Mouse (Mus musculus): ENCODE results near the gene 4930412O13Rik.

The 4930412O13Rik gene

DNA sequence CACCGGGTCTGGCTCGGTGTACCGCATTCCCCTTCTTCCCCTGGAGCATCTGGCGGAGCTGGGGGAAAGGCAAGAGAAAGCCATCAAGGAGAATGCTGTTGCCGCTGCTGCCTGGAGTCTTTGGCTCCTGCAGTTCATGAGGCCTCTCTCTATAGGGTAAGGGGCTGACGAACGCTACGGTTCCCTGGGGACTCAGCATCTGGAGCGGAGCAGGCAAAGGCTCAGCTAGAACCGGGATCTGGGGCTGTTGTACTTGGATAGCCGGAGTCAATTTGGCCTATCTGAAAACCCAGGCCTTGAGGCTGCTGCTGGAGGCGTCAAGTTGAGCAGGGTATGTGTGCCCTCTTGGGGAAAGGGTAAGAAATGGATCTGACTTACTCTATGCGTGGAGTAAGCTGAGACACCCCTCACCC is 565 bp downstream of the 4930412O13Rik start:
- no peak for DNase-seq

DNA sequence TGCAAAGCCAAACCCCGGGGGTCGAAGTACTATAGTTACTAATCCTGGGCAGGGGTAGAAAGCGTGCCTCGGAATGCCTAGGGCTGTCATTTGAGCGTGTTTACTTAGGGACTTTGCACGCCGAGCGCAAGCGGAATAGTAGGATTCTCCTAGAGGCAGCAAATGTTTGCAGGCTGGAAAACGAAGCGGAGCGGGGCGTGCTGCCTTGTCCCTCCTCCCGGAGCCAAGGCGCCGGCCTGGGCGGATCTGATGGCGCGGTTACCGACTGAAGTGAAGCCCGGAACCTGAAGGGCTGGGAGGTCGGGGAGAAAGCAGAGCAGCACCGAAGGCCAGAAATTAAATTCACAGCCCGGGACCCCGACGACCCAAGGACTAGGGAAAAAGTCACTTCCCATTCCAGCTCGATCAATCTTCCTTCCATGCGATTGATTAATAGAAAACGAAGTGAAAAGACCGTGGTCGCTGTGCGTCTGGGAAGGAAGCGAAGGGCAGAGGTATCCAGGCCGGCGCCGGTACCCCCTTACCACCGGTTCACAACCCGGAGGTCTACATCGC is 1.4 kb downstream of the 4930412O13Rik start:
- DNase-seq, result no peak

DNA sequence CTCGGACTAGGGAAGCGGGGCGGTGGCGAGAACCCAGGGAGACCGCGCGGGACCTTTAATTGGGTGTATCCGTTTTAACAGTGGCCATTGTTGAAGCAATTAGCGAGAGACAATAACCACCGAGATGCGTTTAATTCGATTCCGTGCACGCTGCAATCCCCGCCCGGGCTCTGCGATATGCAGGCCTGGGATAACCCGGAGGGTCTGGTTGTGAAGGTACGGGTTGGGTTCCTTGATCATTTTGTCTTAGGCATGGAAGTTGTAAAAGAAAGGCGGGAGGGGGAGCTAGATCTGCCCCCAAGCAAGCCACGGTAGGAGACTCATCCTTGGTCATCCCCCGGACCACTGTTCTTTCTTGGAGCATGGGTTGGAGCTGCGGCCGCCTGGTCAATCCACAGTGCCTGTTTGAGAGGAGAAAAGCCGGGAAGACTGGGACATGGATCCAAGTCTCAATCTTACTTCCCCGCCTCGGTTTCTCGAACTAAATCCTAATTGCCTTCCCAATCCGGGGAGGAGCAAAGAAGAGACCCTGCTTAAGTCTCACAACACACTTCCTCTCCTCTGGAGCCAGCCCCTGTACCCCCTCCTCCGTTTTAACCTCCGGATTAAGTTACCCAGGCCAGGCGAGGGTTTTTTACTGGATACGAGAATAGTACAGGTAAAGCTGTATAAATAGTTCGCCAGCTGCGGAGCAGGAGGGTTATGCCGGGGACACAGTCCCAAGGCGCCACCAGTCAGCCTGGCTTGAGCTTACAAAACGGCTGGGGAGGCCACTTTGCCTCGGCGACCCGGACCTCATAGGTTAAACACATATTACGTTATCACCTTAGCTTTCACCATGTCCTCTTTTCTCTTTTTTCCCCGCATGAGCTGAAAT is 2.1 kb downstream of the 4930412O13Rik start:
- DNase-seq, result no peak

DNA sequence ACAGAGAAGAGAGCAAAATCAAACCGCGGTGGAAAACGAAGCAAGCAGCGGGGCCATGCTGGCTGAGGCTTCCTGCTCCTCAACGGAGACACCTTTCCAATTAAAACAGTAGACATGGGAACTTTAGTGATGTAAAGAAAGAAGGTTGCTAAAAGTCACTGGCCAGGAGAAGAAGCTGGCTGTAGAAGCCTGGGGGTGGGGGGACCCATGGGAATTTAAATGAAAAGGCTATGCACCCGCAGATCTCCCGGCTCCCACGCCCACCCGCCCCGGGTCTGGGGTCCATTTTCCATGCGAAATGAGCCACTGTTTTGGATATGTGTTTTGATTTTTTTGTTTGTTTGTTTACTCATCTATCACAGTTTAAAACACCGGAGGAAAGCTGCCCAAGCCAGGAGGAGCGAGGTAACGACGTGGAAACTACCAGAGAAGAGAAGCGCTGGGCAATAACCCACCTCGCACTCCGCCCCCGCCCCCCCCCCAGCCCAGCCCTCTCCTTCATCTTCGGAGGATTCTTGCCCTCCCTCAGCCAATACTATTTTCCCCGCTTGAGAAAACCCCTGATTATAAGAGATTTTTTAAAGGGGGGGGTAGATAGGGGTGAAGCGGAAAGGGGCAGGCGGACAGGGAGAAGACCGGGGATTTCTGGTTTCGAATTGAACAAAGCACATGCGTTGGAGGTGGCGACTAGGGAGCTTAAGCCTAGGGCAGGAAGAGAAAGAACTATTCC is 2.9 kb downstream of the 4930412O13Rik start:
- no peak for DNase-seq

DNA sequence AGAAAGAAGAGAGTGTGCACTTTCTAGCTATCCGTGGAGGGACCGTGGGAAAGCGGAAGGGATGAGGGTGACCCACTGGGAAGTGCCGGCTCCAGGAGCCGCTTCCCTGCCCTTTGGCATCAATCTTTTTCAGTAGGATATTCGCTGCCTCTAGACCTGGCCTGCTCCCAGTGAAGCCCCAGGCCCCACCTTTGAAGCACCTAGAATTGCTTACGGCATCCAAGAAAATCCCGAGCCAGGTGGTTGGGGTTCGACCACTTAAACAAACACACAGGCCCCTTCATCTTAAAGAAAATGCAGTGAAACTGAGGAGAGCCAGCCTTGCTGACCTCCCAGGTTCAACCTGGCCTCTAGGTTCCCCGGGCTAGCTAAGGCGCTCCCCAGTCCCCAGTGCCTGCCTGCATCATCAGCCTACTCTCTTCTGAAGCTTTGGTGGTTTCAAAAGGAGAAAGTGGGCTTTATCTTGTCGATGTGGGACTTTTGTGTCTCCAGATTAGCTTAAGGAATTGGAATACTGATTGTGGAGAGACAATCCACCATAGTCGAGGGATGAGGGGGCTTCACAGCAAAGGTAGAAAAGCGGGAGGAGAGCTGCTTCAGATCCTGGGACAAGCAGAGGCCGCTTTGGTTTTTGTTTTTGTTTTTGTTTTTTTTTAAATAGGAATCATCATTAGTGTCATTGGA is 3.6 kb downstream of the 4930412O13Rik start:
- DNase-seq, result no peak

DNA sequence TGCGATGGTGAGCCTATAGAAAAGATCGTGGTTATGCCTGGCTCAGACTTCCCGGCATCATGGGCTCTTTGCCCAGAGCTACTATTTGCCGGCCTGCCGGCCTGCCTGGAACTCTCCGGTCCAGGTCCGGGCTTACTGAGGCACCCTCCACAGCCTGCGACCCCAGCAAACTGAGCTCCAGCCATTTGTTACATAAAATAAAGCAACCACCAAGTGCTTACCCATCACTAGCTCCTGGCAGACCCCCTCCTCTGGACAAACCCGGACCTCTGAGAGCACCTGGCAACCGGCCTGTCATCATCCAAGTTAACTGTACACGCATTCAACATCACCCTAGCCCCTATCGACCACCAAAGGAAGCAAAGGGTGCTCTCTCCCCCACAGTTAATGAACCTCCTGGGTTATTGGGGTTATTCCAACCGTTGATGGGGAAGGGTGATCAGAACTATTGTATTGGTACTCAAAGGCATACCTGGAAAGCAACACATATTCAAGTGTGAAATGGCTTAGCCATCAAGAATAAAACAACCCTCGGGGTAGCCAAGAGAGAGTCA is 4.2 kb downstream of the 4930412O13Rik start:
- DNase-seq, result no peak

DNA sequence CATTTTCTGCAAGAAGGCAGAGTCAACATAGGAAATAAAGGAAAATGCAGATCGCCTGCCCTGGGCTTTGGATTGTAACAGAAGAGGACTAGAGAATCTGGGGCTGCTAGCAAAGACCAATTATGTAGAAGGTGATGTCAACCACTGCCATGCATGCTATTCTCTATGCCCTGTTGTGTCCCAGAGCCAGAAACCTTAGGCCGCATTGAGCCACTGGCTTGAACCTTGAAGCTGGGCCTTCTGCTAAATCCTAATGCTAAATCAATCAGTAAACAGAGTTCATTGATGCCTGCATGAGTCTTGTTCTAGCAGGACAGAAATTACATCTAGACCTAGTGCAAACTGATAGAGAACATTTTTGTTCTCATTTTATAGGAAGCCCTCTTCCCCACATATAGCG is 5.0 kb downstream of the 4930412O13Rik start:
- DNase-seq, result no peak

DNA sequence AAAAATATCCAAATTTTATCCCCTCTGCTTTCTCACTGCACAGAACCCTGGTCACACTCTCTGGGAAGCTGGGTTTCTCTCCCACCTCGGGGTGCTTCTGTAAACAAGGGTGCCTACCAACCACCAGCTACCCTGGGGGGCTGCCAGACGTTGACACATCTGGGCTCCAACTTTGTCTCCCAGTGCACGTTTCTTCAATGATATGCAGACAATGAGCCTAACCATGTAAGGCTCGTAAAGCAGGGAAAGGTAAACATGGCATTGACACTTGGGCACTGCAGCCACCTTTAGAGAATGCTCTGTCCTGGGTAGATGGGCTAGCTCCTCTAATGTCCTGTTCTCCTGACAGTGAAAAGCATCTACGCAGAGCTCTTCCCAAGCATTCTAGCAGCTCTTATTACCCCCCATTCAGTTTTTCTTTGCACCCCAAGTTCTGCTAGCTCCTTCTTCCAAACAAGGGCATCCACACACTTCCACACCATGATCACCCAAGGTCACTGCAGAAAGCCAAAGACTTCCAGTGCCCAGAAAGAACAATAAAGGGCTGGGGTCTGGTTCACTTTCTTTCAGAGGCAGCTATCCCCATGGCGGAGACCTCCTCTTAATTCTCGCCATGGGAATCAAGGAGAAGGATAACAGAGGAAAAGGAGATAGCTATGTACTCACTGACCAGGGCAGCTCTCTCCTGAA is 6.0 kb downstream of the 4930412O13Rik start:
- no peak for DNase-seq

GRCm38 (mm10) chr2:9887636-9888035 is 6.6 kb downstream of the 4930412O13Rik start:
- no peak for DNase-seq

DNA sequence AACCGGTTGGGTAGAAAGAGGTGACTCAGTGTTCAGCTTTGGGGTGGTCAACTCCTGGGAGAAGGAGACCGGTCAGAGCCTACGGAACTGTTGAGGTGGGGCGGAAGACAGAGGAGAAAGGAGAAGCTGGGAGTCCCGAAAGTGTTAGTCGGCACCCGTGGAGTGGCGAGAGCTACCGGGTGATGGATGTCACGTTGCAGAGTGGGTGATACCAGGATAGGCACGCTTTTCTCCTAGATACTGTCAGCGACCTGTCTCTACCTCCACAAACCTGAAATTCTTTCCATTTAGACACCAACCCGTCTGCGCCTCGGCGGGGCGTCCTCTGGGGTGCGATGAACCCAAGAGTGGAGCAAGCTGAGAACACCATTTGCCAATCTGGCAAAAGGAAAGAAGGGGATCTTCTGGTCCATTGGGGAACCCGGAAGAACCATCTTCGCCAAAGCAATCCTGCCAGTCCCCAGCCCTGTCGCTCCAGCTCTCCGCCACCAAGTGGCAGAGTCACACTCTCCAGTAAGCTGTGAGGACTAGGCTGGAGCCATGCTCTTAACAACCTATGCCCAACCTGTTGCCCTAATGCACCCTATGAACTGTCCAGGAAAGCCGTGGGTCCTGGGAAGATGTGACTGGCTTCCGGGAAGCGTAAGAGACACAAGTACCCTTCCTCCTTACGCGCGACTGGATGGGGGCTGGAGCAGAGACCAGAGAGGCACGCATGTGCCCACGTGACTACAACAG is 8.0 kb downstream of the 4930412O13Rik start, which contains the start of gene 9230102O04Rik:
9230102O04Rik (minus strand) TSS at position 628 of the 738 bp plus-strand sequence.
- DNase-seq, result no peak

GRCm38 (mm10) chr2:9889651-9890183 is 8.7 kb downstream of the 4930412O13Rik start, which contains the start of gene Gata3:
Gata3 (minus strand) TSS chr2:9890034.
- DNase-seq, result no peak

- DNase-seq, result no peak
Observed at GRCm38 (mm10) chr2:9890251-9890650, 9.2 kb downstream of the 4930412O13Rik start.

DNA sequence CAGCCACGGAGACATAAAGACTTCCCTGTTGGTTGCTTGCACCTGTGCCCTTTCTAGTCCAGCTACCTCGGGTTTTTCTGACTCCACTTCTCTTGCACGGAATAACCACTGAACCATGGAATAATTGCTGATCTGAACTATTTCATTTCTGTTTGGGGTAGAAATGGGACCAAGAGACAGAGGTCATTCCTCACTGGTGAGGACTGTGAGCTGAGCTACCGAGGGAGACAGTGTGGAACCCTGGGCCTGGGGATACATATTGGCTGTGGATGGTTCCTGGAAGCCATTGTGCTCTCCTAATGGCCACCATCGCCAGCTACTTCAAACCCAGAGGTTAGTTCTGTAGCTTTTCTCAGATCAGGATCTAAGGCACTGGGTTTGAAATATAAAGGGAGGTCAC is 9.9 kb downstream of the 4930412O13Rik start:
- no peak for DNase-seq

- no peak for DNase-seq
Observed at GRCm38 (mm10) chr2:9892541-9892940, 11.5 kb downstream of the 4930412O13Rik start.

DNA sequence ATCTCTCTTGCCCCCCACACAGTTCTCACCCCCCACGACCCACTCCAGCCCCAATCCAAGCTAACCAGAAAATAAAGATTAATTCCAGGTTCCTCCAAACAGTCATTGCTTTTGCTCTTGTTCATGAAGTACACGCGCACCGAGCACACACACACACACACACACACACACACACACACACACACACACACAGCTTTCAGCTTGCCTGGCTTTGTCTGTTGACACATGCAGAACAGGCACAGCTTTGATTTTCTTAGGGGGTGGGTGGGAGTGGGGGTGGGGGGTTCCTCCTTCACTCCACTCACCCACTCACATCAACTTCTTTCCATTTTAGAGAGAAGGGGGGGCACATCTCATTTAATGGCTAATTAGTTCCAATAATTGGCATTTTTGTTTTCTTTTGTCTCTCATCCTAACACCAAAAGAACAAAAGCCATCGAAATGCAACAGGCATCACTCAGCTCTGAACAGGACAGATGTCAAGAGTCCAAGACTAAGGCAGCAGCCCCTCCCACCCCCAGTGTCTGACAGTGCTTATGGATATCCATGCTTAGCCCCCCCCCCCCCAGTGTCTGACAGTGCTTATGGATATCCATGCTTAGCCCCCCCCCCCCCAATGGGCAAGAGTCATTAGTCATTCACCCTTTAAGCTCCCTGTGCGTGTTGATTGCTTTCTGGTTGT is 12.4 kb downstream of the 4930412O13Rik start:
- no peak for DNase-seq

DNA sequence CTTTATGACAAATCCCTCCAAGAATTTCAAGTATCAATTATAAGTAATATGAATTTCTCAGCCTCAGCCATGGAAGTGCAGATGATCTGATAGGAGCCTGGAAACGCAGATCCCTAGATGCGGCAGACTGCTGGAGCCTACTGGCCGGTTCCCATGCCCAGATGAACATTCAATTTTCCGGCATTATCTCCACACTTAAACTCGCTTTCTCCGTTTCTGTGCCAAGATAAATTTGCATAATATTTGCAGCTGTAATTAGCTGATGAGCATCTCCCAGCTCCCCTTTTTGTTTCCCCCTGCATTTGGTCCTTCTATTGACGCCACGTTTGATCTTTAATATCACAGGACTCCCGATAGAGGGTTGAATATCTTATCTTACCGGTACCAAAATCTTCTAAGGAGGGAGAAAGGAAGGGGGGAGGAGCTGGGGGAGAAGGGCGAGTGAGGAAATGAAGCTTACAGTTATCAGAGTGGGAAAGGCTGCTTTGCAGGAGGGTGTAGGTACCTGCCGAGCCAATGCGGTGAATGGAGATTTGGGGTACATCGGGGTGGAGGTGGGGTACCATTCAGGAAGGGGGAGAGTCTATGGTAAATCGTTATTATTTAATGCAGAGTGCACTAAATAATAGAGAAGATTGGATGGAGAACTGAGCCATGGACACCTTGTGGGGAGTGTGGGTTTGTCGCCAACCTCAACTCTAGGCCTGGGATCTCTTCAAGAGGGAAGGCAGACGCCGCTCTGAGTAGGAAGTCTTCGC is 14.0 kb downstream of the 4930412O13Rik start:
- no peak for DNase-seq

- DNase-seq, result no peak
Observed at GRCm38 (mm10) chr2:9896097-9896770, 15.2 kb downstream of the 4930412O13Rik start.

GRCm38 (mm10) chr2:9897846-9898245 is 16.8 kb downstream of the 4930412O13Rik start:
- DNase-seq, result no peak
